Mouse (Mus musculus): ENCODE measurements at regions not wholly inside any gene's neighbourhood (a gene's known extent, or its start where the extent isn't known, plus 50 kb on each side); places are given as distances from the start of the nearest gene placed in this dataset.

DNA sequence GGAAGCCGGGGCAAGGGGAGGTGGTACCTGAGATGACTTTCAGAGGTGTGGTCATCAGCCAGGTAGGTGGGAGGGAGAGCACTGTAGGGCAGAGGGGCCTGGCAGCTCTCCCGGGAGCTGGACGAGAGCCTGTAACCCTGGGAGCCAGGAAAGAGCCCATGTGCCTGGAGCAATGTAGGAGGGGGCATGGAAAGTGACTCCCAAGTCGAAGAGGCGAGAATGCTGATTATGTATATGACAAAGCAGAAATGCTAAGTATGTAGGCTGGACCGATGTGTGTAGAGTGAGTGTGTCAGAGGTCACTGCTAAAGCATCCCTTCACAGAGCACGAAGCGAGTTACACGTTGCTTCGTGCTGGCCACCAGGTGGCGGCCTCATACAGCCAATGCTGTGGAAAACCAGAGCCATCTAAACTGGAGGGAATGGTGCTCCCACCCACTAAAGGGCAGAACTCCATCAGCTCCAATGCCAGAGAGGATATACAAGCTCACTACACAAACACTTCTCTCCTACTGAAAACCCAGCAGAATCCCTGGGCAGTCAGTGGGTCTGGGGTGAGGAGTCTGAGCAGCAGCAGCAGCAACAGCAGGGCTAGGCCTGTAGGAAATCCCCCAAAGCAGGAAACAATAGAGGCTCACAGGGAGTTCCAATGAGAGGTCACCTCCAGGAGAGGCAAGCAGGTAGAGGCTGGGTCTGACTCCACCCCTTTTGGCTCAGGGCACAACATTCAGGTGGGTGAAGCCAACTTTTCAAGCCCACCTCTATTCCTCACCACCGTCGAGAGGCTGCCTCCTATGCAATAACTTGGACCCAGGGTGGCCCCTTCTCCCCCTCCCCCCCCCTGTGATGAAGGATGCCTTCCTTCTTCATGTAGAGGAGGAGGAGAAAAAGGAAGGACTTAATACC, 116.9 kb upstream of the Klf14 start:
- Histone ChIP-seq H3K4me3 (no peak overlapping the region), H3K9ac (no peak overlapping the region), H3K36me3 (no peaks in the 10 kb centered on the region), H3K27ac (replicated peaks) (no peak overlapping the region), H3K4me2 (no peak overlapping the region), H3K9me3 (no peaks in the 10 kb centered on the region), H3K27me3 (replicated peaks) (no peaks in the 10 kb centered on the region), H3K4me1 (peaks cover 55% of the 10 kb centered on the region)
- 23% methylated on average over 13 of the region's 13 CpGs for WGBS
- no peak for ATAC-seq (ENCODE audit: extremely low read depth, insufficient number of reproducible peaks, low FRiP score, low TSS enrichment)

DNA sequence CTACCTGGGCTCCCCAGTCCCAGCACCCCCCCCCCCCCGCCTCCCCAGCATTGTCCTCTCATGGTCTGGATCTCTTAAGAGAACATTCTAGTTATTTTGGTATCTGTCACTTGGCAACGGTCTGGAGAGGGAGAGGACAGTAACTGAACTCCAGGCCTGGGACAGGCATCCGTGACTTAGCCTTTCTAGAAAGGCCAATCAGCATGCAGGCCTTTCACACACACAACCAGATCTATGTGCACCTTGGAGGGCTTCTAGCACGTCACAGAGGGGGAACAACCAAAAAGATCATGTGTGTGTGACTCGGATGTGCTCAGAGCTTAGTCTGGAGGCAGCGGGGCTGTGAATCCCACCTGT, 117.6 kb upstream of the Klf14 start:
- H3K9ac ChIP-seq, result no peak overlapping the region
- no peak for ATAC-seq (ENCODE audit: extremely low read depth, insufficient number of reproducible peaks, low FRiP score, low TSS enrichment)
- 0 out of 2 replicates have a peak overlapping the region, but pooled peaks have one; percentile 53 for H3K27ac ChIP-seq (replicated peaks)
- no peaks in the 10 kb centered on the region for H3K36me3 ChIP-seq
- H3K4me1 ChIP-seq, result peaks cover 59% of the 10 kb centered on the region
- H3K9me3 ChIP-seq, result no peaks in the 10 kb centered on the region
- H3K27me3 ChIP-seq (replicated peaks), result no peaks in the 10 kb centered on the region
- WGBS, result 63% methylated on average over 6 of the region's 6 CpGs
- no peak overlapping the region for H3K4me3 ChIP-seq
- H3K4me2 ChIP-seq, result no peak overlapping the region

DNA sequence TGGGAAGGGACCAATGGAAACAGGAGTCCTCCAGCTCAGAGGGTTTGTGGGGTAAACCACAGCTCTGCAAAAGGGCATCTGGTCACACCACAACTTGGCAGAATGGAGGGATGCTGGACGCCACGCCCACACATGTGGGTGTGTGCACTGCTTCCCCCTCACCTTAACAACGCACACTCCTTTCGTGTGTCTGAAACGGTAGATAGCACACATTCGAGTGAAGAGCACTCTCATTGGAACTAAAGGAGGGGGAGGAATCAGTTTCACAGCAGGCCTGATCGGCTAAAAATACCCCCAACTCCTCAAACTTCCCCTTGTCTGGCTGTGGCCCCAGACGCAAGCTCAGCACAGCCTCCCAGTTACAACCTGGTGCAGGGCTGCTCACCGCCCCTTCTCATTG, 118.3 kb upstream of the Klf14 start:
- H3K27ac ChIP-seq (replicated peaks), result peak overlapping the region; percentile 53
- no peak overlapping the region for H3K9ac ChIP-seq
- H3K4me2 ChIP-seq, result no peak overlapping the region
- ATAC-seq (ENCODE audit: extremely low read depth, insufficient number of reproducible peaks, low FRiP score, low TSS enrichment), result no peak
- H3K4me1 ChIP-seq, result peaks cover 67% of the 10 kb centered on the region
- no peak overlapping the region for H3K4me3 ChIP-seq
- no peaks in the 10 kb centered on the region for H3K36me3 ChIP-seq
- H3K9me3 ChIP-seq, result no peaks in the 10 kb centered on the region
- no peaks in the 10 kb centered on the region for H3K27me3 ChIP-seq (replicated peaks)
- 39% methylated on average over 9 of the region's 9 CpGs for WGBS

DNA sequence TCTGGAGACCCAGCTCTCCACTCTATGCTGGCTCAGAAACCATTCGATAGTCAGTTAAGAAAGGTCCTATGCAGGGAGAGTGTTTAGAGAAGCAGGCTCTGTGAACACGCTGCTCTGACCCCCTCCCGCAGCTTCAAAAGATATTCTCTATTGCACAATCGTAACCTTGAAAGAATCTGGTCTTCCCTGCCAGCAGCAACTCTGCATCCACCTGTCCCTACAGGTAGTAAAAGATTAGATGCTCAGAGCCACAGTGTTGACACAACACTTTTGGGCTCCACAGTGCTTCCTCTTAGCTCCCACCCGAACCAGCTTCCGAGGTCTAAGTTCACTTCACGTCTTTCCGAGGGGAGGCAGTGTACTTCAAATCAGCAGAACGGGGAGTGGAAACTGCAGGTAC, 118.9 kb upstream of the Klf14 start:
- Histone ChIP-seq H3K27me3 (replicated peaks) (no peaks in the 10 kb centered on the region), H3K9ac (no peak overlapping the region), H3K4me1 (peaks cover 73% of the 10 kb centered on the region), H3K9me3 (no peaks in the 10 kb centered on the region), H3K36me3 (no peaks in the 10 kb centered on the region), H3K27ac (replicated peaks) (peak overlapping the region; percentile 53), H3K4me3 (no peak overlapping the region), H3K4me2 (no peak overlapping the region)
- 63% methylated on average over 9 of the region's 9 CpGs for WGBS
- no peak for ATAC-seq (ENCODE audit: extremely low read depth, insufficient number of reproducible peaks, low FRiP score, low TSS enrichment)

DNA sequence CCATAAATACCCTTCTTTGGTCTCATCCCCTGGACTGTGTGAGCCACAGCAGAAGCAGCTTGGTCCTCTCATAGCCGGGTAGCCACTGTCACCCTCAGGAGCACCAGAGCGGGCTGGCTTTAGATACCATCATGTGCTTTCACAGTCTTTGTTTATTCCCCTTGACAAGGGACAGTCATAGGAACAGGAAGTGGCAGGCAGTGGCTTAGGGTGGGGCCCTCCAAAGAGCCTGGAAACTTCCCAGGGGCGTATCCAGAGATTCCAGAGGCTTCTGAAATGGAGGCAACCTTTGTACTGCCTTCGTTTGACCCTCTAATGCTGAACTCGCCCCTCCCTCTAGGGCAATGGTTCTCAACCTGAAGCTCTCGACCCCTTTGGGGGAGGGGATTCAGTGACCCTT, 119.5 kb upstream of the Klf14 start:
- no peaks in the 10 kb centered on the region for H3K9me3 ChIP-seq
- ATAC-seq (ENCODE audit: extremely low read depth, insufficient number of reproducible peaks, low FRiP score, low TSS enrichment), result 0 out of 2 replicates have a peak, but pooled peaks have one; percentile 21
- H3K27me3 ChIP-seq (replicated peaks), result no peaks in the 10 kb centered on the region
- H3K27ac ChIP-seq (replicated peaks), result no peak overlapping the region
- peaks cover 79% of the 10 kb centered on the region for H3K4me1 ChIP-seq
- no peak overlapping the region for H3K4me3 ChIP-seq
- no peaks in the 10 kb centered on the region for H3K36me3 ChIP-seq
- no peak overlapping the region for H3K9ac ChIP-seq
- 44% methylated on average over 6 of the region's 6 CpGs for WGBS
- no peak overlapping the region for H3K4me2 ChIP-seq

DNA sequence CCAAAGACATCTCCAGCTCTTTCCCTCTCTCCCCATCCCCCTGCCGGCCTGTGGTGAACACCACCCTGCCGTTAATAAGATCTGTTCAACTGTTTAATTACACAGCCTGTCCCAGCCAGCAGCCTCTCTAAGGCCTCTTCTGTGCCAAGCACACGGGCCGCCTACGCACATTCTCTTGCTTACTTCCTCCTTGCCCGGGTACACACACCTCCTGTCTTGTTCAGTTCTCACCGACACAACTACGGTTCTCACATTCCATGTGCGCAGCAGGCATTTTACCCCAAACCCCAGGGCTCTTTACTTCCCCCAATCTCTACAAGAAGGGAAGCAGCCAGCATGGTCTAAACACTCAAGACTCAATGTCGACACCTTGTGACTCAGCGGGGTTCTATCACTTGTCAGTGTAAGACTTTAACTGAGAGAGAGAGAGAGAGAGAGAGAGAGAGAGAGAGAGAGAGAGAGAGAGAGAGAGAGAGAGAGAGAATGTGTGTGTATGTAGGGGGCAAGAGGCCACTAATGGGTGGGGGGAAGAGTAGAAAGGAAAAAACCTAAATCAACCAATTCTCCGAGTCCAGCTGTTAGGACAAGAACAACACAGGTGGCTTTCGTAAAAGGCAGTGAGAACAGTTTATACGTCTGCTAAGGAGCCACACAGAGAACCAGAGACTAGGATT, 120.8 kb upstream of the Klf14 start:
- WGBS, result 56% methylated on average over 14 of the region's 14 CpGs
- no peak for ATAC-seq (ENCODE audit: extremely low read depth, insufficient number of reproducible peaks, low FRiP score, low TSS enrichment)
- Histone ChIP-seq H3K36me3 (no peaks in the 10 kb centered on the region), H3K9ac (no peak overlapping the region), H3K9me3 (no peaks in the 10 kb centered on the region), H3K4me3 (no peak overlapping the region), H3K4me1 (peaks cover 79% of the 10 kb centered on the region), H3K27ac (replicated peaks) (no peak overlapping the region), H3K4me2 (no peak overlapping the region), H3K27me3 (replicated peaks) (no peaks in the 10 kb centered on the region)

DNA sequence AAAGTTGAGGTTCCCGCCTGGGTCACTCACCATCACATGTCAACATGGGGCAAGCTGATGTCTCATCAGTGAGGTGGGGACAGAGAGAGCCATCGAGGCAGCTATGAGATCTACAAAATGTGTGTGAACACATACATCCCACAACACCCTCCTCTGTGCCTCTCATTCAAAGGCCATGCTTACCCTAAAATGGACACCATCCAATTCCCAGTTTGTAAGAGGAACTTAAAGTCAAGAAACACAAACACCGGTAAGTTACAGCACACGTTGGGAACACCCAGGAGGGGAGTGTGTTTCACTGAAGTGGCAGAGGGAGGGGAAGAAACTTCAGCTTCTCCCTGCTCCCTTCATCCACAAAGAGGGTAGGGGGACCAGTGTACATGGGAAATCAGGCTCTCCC, 121.4 kb upstream of the Klf14 start:
- no peak overlapping the region for H3K4me3 ChIP-seq
- H3K9me3 ChIP-seq, result no peaks in the 10 kb centered on the region
- H3K4me2 ChIP-seq, result no peak overlapping the region
- H3K36me3 ChIP-seq, result no peaks in the 10 kb centered on the region
- H3K27ac ChIP-seq (replicated peaks), result no peak overlapping the region
- no peak for ATAC-seq (ENCODE audit: extremely low read depth, insufficient number of reproducible peaks, low FRiP score, low TSS enrichment)
- H3K9ac ChIP-seq, result no peak overlapping the region
- H3K4me1 ChIP-seq, result peaks cover 84% of the 10 kb centered on the region
- no peaks in the 10 kb centered on the region for H3K27me3 ChIP-seq (replicated peaks)
- 74% methylated on average over 4 of the region's 4 CpGs for WGBS

DNA sequence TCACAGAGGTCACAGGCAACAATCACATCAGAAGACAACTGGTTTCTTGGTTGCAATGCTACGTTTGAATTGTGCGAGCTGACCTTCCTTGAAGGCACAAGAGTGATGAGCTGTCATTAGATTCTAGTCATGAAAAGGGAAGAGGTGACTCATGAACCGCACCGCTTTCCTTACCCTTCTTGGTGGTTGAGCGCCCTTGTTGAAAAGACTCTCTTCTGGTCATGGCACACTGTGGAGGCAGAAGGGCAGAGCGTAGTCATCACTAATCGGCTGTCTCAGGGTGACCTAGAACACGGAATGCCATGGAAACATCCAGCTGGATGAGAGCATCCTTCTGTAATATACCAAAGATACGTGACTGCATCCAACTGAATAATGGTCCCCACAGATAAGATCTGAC, 121.8 kb upstream of the Klf14 start:
- no peaks in the 10 kb centered on the region for H3K27me3 ChIP-seq (replicated peaks)
- H3K4me2 ChIP-seq, result no peak overlapping the region
- no peak overlapping the region for H3K27ac ChIP-seq (replicated peaks)
- no peaks in the 10 kb centered on the region for H3K9me3 ChIP-seq
- WGBS, result 84% methylated on average over 9 of the region's 9 CpGs
- H3K9ac ChIP-seq, result no peak overlapping the region
- H3K4me3 ChIP-seq, result no peak overlapping the region
- no peaks in the 10 kb centered on the region for H3K36me3 ChIP-seq
- no peak for ATAC-seq (ENCODE audit: extremely low read depth, insufficient number of reproducible peaks, low FRiP score, low TSS enrichment)
- H3K4me1 ChIP-seq, result peaks cover 84% of the 10 kb centered on the region

DNA sequence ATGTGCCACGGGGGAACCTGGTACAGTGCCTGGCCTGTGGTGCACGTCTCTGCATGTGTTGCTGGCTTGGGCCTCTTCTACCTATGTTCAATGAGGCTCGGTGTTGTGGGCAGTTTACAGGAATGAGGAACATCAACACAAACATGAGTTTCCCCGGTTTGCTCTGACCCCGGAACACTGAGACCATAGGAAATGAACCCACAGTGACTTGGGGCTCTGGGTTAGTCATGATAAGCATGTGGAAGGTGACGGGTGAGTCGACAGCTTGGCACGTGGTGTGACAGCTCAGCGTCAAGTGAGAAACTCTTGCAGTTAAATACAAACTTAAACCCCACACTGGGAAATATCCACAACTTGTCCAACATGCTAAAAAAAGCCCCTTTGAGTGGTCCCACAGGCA, 122.4 kb upstream of the Klf14 start:
- ATAC-seq (ENCODE audit: extremely low read depth, insufficient number of reproducible peaks, low FRiP score, low TSS enrichment), result no peak

DNA sequence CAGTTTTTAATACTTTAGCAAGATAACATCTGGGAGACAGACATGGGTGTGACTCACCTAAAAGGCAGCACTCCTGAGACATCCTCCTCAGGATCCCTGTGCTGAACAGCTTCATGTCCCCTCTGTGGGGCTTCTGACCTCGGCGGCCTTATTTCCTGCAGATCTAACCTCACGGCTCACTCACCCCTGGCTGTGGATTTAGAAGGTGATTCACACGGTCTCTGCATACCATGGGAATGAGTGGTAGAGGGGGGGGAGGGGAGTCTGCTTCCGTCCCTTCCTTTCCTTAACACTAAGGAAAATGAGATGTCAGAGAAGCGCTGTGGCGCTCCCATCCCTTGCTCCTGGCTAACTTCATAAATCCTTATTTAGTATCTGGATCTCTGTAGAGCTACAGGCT, 123.1 kb upstream of the Klf14 start:
- H3K9me3 ChIP-seq, result no peaks in the 10 kb centered on the region
- H3K4me3 ChIP-seq, result no peak overlapping the region
- no peak overlapping the region for H3K27ac ChIP-seq (replicated peaks)
- H3K9ac ChIP-seq, result no peak overlapping the region
- no peaks in the 10 kb centered on the region for H3K36me3 ChIP-seq
- H3K4me1 ChIP-seq, result peaks cover 76% of the 10 kb centered on the region
- no peak for ATAC-seq (ENCODE audit: extremely low read depth, insufficient number of reproducible peaks, low FRiP score, low TSS enrichment)
- H3K4me2 ChIP-seq, result no peak overlapping the region
- H3K27me3 ChIP-seq (replicated peaks), result no peaks in the 10 kb centered on the region
- 50% methylated on average over 7 of the region's 7 CpGs for WGBS

More for the DNA sequence above, 122.4 kb upstream of the Klf14 start:
- no peaks in the 10 kb centered on the region for H3K9me3 ChIP-seq
- H3K27ac ChIP-seq (replicated peaks), result no peak overlapping the region
- no peak overlapping the region for H3K4me2 ChIP-seq
- H3K36me3 ChIP-seq, result no peaks in the 10 kb centered on the region
- no peak overlapping the region for H3K9ac ChIP-seq
- peaks cover 84% of the 10 kb centered on the region for H3K4me1 ChIP-seq
- 38% methylated on average over 9 of the region's 9 CpGs for WGBS
- H3K27me3 ChIP-seq (replicated peaks), result no peaks in the 10 kb centered on the region
- H3K4me3 ChIP-seq, result no peak overlapping the region

DNA sequence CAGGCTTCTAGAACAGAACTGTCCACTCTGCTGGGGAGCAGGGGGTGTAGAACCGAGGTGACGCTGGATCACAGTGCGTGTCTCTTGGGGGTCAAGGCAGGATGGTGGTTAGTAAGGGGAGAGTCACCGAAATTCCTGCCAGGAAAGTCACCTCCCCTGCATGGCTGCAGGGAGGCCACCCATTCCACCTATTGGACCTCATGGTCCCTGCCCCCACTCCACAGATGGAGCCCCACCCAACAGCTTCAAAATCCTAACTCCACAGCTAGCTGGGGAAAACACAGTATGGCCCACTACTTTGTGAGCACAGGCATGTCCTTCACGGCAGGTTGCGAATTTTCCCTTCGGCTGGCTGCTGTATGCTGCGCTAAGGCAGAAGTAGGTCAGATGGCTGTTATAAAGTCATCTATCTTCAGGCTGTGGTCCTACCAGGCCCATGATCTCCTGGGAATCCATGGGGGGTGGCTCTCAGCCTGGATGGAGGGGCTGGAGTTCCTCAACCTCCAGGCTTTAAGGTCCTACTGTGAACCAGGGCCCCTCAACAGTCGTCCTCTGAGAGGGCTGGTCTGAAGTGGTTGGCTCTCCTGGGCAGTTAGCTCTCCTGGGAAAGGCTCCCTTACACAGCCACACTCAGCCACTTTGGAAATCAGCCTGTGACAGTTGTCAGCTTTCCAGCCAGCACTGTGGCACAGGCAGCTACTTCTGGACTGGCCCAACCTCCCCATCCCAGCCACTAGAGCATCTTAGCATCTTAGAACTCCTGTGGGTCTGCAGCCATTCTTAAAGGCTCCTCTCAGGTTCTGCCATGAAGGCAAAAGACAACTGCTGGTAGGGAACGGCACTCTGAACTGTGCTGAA, 124.0 kb upstream of the Klf14 start:
- Histone ChIP-seq H3K9me3 (no peaks in the 10 kb centered on the region), H3K27ac (replicated peaks) (peak overlapping the region; percentile 53), H3K4me3 (no peak overlapping the region), H3K9ac (no peak overlapping the region), H3K27me3 (replicated peaks) (no peaks in the 10 kb centered on the region), H3K36me3 (no peaks in the 10 kb centered on the region), H3K4me1 (peaks cover 74% of the 10 kb centered on the region), H3K4me2 (no peak overlapping the region)
- WGBS, result 81% methylated on average over 10 of the region's 10 CpGs
- ATAC-seq (ENCODE audit: extremely low read depth, insufficient number of reproducible peaks, low FRiP score, low TSS enrichment), result no peak
